Mouse (Mus musculus) bone marrow macrophage, adult 2 months (primary cell): ENCODE results near the gene Zfp324.

Experiments
- CTCF ChIP-seq: IDR thresholded peaks from 2 replicates; pipeline ENCODE4 v1.5.1; 2012; ENCODE audit warnings: low read depth, mild to moderate bottlenecking, low read length, moderate library complexity
- POLR2A ChIP-seq: IDR thresholded peaks from 2 replicates; pipeline ENCODE4 v1.6.1; 2012; ENCODE audit warnings: mild to moderate bottlenecking, low read depth, low read length, borderline replicate concordance

GRCm38 (mm10) chr7:12926316-12926715 is 39.3 kb upstream of the Zfp324 start:
- TF ChIP-seq POLR2A (no peak), CTCF (no peak)
